Mouse (Mus musculus) regulatory T cell (primary cell): ENCODE results near the gene Slc44a2.

Source experiments
- in situ Hi-C: fragments of 300-600 bp; cut with MboI, MseI; formaldehyde crosslinking; loops from one replicate; pipeline ENCODE4 v1.15.1; 2025; ENCODE audit warnings: high pct_unique_total_duplicates

The Slc44a2 gene

DNA sequence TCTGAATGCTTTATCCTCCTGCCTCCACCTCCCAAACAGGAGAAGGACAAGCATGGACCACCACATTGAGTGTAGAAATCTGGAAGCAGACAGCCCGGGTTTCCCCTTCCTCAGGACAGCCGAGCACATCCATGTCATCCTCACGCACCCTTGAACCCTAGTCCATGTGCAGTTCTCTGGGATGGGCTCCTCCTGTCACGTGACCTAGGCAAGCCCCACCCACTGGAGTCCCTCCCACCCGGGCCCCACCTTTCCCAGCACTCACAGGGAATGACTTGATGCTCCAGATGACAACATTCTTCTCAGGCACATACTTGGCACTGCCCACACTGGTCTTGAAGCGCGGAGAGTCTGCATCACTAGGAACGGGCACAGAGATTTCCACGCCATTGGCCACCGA, 21.5 kb upstream of the Slc44a2 start:
- in situ Hi-C loops: no loop called here

DNA sequence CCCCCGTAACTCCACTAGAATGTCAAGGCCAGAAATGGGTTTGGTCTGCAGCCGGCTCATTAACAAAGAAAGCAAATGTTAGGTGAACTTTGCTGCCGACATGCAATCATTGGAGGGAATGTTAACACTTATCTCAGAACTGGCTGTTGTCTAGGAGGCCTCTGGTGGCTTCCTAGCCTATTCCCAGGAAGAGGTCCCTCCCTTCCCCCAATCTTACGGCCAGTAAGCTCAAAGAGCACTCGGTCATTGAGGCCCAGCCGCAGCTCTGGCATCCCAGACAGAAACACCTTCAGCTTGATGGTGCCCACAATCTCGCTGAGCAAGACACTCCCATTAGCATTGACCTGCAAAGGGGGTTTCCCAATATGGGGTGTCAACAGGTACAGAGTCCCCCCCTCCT, 15.4 kb upstream of the Slc44a2 start:
- in situ Hi-C loops: no loop called here

DNA sequence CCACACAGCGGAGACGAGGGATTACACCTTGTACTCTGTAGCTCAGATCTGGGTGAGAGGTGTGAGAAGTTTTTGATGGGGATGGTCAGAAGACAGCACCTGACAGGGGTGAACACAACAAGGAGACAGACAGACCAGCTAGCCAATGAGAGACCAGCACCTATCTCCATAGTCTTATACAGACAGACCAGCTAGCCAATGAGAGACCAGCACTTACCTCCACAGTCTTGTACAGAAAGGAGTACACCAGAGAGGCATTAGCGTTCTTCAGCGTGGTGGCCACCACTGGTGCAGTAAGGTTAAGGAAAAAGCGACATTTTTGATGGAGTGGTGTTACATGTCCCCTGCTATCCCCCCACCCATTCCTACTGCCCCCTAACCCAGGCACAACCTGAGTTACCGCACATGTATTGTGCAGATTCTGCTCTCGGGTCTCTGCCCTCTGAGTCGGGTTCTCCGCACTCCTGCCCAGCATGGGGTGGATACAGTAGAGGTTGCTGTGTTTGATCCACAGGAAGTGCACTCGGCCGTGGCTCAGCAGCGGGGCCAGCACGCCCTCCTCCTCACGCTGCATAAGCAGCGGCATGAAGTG, 11.3 kb upstream of the Slc44a2 start:
- in situ Hi-C loops: no loop called here

DNA sequence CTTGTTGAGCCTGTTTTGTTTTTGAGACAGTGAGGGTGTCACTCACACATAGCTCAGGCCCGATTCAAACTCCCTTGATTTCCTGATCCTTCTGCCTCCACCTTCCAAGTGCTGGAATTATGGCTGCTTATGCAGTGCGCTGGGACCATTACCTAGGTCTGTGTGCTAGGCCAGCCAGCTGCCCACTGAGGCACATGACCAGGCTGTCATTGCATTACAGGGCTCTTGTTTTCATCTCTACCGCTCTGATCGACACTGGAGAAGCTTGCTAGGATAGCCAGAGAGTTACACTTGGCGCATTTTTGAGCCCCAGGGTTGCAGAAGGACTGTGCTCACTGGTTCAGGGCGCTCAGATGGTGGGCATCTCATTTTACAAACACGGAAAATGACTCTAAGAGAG, 8.8 kb upstream of the Slc44a2 start:
- in situ Hi-C loops: no loop called here

DNA sequence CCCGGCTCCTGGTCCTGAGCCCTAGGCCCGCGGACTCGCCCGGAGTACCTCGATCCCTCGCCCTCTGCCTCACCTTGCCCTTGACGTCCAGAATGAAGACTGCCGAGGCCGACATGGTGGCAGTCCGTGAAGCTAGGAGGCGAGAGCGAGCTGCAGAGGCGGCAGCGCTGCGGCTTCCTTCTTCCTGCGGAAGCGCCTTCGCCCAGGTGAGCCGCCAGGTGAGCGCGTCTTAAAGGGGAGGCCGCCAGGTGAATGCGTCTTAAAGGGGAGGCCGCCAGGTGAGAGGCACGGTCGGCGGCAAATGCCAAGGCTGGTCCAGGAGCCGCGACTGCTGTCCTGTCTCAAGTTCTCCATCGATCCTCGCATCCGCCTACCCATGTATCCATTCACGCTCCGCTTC, 8.4 kb upstream of the Slc44a2 start, which contains the start of gene Ap1m2:
Gene Ap1m2, minus strand, starts transcription at position 204 of the 400 bp plus-strand sequence.
- in situ Hi-C loops: no loop called here

DNA sequence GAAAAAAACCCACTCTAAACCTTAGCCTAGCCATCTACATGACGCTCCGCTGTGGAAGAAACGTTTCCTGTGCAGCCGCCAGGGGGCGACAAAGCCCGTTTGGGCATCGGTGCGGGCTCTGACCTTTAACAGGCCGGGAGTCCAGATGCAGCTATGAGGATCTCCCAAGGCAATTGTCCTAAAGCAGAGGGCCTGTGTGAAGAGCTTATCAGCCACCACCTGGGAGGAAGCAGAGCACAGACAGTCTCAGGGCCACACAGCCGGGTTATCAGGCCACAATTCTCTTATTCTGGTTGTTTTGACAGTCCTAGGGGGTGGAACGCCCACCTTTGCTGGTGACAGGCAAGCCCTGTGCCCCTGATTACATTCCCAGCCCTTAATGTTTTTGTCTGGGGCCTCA, 7.1 kb upstream of the Slc44a2 start:
- in situ Hi-C loops: no loop called here

DNA sequence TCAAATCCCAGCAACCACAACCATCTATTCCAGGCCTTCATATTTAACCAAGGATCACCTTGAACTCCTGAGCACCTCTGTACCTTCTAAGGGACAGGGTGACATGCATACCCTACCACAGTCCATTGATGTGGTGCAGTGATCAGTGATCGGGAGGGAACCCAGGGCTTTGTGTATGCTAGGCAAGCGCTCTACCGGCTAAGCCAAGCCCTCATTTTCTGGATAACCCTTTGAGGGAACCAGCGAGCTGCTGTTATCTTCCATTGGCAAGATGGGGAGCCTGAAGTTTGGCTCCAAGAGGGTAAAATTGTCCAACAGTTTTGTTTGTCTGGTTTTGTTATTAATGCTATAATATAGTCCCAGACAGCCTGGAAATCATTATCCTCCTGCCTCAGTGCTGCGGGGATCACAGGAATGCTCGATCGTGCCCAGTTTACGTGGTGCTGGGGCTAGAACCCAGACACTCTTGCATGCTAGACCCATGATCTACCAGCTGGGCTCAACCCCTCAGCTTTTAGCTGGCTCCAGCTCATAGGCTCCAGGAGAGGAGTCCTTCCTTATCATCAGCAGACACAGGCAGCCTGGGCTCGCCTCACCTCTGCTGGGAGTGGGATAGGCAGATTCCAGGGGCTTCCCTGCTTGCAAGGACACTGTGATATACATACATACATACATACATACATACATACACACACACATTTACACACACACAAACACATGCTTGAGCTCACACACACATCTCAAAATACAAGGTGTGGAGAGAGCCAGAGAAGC, 5.9 kb upstream of the Slc44a2 start:
- in situ Hi-C loops: loop anchor here (5.0 kb wide), 1 partner anchor 38 kb away; no protein-coding TSS in a partner anchor

DNA sequence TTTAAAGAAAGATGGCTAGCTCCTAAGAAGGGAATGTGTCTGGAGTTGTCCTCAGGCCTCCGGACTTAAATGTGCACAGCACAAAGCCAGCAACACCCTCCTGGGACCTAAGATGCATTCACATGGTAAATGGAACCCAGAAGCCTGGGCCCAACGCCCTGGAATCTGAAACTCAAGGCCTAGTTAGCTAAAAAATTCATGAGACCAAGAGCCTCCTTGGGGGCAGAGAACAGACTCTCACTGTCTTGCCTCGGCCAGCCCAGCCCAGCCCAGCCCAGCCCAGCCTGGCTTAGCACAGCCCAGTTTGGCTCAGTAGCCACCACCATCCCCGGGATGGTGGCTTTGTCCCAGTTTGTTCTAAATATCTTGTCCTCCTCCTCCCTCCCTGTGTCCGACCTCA, 5.1 kb upstream of the Slc44a2 start:
- in situ Hi-C loops: loop anchor here (5.0 kb wide), 1 partner anchor 37 kb away; no protein-coding TSS in a partner anchor

DNA sequence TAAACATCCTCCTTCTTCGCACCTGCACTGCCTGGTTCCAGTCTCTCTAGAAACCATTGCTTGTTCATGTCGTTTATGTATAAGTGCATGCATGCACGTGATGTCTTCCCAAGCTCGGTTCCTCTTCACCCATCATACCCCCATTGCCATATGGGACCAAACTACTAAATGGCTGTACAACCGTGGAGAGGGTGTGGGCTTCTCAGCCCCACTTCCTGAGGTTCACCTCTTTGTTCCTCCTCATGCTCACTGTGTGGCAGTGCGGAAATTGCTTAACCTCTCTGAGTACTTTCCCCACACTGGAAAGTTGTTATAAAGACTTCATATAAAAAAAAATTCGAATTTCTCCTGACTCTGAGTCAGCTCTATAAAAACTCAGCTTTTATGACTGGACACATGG, 3.8 kb upstream of the Slc44a2 start:
- in situ Hi-C loops: loop anchor here (5.0 kb wide), 1 partner anchor 36 kb away; no protein-coding TSS in a partner anchor

DNA sequence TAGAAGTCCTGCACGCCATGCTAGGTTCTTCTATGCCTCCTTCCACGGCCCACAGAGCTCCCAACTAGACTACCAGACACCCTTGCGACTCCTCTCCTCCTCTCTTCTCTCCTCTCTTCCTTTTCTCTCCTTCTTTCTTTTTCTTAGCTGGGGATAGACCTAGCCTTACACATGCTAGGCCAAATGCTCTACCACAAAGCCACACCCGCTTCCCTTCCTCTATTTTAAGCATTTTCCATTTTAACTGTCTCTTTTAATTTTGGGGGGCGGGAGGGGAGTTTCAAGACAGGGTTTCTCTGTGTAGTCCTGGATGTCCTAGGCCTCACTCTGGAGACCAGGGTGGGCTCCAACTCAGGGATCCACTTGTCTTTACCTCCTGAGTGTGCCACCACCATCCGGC, 1.7 kb upstream of the Slc44a2 start:
- in situ Hi-C loops: loop anchor here (5.0 kb wide), 1 partner anchor 34 kb away; no protein-coding TSS in a partner anchor

DNA sequence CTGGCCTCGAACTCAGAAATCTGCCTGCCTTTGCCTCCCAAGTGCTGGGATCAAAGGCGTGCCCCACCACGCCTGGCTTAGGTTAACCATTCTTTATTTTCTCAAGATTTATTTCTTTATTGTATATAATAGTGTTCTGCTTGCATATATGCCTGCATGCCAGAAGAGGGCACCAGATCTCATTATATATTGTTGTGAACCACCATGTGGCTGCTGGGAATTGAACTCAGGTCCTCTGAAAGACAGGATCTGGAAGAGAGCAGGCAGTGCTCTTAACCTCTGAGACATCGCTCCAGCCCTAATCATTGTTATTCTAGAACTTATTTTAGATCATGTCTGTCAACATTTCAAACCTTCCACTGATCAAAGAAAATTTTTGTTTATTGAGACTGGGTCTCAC, 995 bp upstream of the Slc44a2 start:
- in situ Hi-C loops: loop anchor here (5.0 kb wide), 1 partner anchor 33 kb away; no protein-coding TSS in a partner anchor

DNA sequence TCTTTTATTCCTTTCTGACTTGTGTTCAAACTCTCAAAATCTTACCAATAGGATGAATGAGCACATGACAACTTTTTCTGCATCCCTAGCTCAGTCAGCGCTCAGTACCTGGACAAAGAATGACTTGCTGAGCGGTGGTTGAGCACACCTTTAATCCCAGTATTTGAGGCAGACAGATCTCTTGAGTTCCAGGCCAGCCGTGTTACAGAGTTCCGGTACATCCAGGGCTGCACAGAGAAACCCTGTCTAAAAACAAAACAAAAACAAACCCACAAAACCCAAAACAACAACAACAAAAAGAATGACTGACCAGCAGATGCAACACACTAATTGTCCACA, 249 bp upstream of the Slc44a2 start:
- in situ Hi-C loops: loop anchor here (10.0 kb wide), 1 partner anchor 665 kb away; the partner anchor contains the start of gene Pin1

DNA sequence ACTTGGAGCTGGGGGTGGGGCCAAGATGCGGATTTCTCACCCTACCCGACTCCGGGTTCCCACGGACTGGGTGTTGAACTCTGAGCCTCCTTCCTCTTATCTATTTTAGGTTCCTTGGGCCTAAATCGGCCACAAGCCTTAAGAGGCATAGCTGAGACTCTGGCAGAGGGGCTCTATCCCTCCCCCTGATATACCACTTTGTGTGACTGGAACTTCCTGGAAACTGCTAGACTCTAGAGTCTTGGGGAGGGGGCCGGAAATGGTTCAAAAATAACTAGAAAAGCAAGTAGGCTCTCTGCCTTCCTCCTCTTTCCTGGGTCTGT, 976 bp downstream of the Slc44a2 start:
- in situ Hi-C loops: loop anchor here (10.0 kb wide), 1 partner anchor 667 kb away; the partner anchor contains the start of gene Pin1

DNA sequence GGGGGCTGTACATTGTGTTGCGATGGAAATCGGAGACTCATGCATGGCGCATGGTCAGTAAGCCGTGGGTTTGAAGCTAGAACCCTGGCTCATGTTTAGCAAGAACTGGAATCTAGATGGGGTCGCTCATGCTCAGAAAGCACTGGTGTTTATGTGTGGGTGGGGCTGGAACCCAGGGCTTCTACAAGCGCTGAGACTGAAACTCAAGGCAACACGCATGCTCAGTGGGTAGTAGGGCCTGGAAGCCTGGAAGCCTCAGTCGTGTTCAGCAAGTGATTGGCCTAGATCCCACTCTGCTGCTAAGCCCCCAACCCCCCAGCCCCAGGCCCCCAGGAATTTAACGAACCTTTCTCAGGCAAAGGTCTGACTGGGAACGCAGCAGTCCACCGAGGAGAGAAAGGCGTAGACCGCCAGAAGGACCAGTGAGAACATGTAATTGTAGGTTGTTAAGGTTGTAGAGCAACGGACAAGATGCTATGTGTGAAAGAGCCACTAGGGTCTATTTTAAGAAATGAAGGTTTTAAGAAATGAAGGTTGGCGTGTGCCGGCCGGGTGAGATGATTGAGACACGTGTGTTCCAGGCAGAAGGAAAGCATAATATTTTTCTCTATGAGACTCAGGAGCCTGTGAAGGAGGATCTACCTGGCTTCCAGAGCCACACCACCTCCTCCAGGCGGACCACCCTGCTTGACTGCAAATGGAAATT, 1.9 kb downstream of the Slc44a2 start:
- in situ Hi-C loops: loop anchor here (10.0 kb wide), 1 partner anchor 668 kb away; the partner anchor contains the start of gene Pin1

DNA sequence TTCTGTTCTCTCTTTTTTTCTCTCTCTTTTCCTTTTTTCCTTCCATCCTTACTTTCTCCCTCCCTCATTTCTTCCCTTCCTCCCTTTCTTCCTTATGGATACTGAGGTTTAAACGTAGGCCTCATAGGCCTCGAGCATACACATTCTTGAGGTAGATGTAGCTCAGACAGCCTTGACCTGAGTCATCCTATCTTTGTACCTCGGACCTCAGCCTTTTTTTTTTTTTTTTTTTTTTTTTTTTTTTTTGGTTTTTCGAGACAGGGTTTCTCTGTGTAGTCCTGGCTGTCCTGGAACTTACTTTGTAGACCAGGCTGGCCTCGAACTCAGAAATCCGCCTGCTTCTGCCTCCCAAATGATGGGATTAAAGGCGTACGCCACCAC, 2.4 kb downstream of the Slc44a2 start:
- in situ Hi-C loops: loop anchor here (10.0 kb wide), 1 partner anchor 668 kb away; the partner anchor contains the start of gene Pin1

DNA sequence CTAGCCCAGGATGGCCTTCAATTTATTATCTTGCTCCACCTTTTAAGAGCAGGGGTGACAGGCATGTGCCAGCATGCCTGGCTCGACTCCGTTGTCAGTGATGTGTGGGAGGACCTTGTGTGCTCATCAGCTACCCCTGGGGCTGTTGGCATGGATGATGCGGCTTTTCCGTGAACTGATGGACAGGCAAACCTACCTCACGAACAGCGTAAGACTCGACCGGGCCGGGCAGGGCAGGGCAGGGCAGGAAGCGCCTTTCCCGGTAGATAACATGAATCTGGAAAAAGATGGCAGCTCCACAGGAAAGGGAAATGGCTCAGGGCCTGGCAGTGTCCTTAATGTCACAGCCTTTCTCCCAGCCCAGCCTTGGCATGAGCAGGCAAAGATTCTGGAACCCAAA, 3.8 kb downstream of the Slc44a2 start:
- in situ Hi-C loops: loop anchor here (10.0 kb wide), 1 partner anchor 669 kb away; the partner anchor contains the start of gene Pin1

DNA sequence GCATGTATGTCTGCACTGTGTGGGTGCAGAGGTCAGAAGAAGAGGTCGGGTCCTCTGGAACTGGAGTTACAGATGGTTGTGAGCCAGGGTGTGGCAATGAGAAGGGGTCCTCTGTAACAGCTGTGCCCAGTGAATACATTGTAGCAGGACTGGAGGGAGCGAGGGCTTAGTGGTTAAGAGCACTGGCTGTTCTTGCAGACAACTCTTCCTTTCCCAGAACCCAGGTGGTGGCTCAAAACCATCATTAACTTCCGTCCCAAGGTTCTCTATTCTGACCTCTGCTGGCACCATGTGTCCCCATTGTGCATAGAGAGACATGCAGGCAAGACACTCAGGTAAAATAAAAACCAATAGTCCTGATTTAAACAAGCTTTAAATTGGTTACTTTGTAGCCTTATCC, 7.1 kb downstream of the Slc44a2 start:
- in situ Hi-C loops: loop anchor here (10.0 kb wide), 1 partner anchor 673 kb away; the partner anchor contains the start of gene Pin1

DNA sequence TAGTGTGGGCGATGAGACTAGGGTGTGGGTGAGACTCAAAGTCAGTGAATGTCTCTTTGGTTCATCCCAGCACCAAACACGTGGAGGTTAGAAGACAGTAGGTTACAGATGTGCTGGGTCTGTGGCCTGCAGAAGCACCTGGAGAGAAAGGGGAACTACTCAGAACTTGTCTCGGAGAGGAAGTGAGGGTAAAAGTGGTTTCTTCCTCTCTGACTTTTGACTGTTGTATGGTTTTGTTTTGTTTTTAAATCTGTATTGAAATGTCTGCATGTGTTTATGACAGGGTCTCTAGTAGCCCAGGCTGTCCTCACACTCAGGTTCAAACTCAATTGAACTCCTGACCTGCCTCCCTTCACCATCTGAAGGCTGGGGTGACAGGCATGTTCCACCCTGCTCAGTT, 7.5 kb downstream of the Slc44a2 start:
- in situ Hi-C loops: loop anchor here (10.0 kb wide), 1 partner anchor 673 kb away; the partner anchor contains the start of gene Pin1

DNA sequence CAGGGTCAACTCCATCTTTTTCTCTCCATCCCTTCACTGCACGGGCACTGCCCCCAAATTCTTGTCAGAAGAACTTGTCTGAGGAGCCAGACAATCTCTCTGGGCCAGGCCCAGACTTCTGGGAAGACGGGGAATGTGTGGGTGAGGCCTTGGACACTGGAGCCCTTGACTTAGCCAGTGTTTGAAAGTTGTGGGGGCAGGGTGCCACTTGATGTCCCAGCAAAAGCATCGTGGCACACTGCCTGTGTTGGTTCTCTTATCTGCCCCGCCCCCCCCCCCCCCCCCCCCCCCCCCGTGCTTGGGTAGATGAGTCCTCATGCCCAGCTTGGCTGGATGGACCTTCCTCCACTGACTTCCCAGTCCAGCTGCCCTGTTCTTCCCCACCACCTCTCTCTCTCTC, 8.5 kb downstream of the Slc44a2 start:
- in situ Hi-C loops: loop anchor here (10.0 kb wide), 1 partner anchor 674 kb away; the partner anchor contains the start of gene Pin1

DNA sequence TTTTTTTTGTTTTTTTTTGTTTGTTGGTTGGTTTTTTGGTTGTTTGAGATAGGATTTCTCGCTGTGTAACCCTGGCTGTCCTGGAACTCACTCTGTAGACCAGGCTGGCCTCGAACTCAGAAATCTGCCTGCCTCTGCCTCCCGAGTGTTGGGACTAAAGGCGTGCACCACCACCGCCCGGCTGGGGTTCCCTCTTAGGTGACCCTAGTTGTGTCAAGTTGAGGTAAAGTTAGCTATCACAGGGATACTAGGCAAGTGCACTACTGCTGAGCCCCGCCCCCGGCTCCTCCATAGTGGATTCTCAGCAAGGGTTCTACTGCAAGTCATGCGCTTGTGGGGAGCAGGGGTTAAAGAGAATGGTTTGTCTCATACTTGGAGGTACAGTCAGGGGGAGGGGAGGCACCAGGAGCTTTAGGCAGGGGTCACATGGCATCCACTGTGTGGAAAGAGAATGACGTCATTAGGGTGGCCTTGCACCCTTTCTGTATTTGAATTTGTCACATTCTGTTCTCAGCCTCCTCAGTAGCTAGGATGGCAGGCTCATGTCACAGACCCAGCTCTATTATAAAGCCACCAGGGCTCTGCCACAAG, 9.3 kb downstream of the Slc44a2 start:
- in situ Hi-C loops: loop anchor here (10.0 kb wide), 1 partner anchor 675 kb away; the partner anchor contains the start of gene Pin1

DNA sequence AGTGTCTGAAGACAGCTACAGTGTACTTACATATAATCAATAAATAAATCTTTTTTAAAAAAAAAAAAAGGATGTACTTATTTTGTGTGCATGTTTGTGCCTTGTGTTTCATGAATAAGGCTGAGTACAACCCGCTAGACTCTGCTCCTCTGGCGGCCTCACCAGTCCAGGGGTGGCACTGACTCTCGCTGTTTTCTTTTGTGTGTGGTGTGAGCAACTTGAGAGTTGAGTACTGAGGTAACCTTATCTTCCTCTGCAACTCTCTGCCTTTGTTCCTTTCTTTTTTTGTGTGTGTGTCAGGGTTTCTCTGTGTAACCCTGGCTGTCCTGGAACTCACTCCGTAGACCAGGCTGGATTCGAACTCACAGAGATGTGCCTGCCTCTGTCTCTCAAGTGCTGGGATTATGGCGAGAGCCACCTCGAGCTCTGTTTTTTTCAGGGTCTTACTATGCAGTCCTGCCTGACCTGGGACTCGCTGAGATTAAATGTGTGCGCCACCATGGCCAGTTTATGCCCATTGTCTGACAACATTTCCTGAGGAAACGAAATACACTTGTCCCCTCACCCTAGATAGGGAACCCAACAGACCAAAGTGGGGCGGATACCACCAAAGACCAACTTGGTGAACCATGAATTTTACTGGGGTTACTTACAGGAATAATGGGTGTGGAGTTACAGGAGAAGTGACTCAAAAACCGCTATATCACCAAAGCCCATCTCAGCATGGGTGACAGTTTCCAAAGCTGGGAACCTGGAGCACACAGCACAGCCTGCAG, 11.1 kb downstream of the Slc44a2 start:
- in situ Hi-C loops: no loop called here
